Mouse (Mus musculus): ENCODE measurements at regions not wholly inside any gene's neighbourhood (a gene's known extent, or its start where the extent isn't known, plus 50 kb on each side); places are given as distances from the start of the nearest gene placed in this dataset.
"Not testable (repeated sequence)": the region's sequence is repeated elsewhere in the genome, so short reads cannot be mapped to it uniquely, and the experiment has no call there.

GRCm38 (mm10) chr3:3302657-3303056, 2447.9 kb upstream of the Gm8797 start:
- not testable (repeated sequence) for ATAC-seq (ENCODE audit: insufficient number of reproducible peaks, insufficient read depth, low FRiP score, low TSS enrichment, low read depth)

GRCm38 (mm10) chr3:3308461-3308860, 2442.1 kb upstream of the Gm8797 start:
- H3K27ac ChIP-seq, result no peak overlapping the region
- WGBS, result 58% methylated on average over 14 of the region's 14 CpGs
- no peaks in the 10 kb centered on the region for H3K4me1 ChIP-seq (replicated peaks)
- H3K9ac ChIP-seq (replicated peaks), result no peak overlapping the region
- no peak for ATAC-seq (ENCODE audit: insufficient number of reproducible peaks, insufficient read depth, low FRiP score, low TSS enrichment, low read depth)
- no peak overlapping the region for H3K4me3 ChIP-seq (replicated peaks)
- H3K27me3 ChIP-seq, result no peaks in the 10 kb centered on the region
- peaks cover 38% of the 10 kb centered on the region for H3K9me3 ChIP-seq
- no peaks in the 10 kb centered on the region for H3K36me3 ChIP-seq
- no peak overlapping the region for H3K4me2 ChIP-seq

More at GRCm38 (mm10) chr3:3302657-3303056, 2447.9 kb upstream of the Gm8797 start:
- not testable (repeated sequence) for H3K27me3 ChIP-seq; H3K4me2 ChIP-seq; H3K4me3 ChIP-seq (replicated peaks); H3K27ac ChIP-seq; H3K36me3 ChIP-seq; H3K4me1 ChIP-seq (replicated peaks); H3K9ac ChIP-seq (replicated peaks)
- WGBS, result 35% methylated on average over 6 of the region's 6 CpGs
- peaks cover 52% of the 10 kb centered on the region for H3K9me3 ChIP-seq

- peaks cover 38% of the 10 kb centered on the region for H3K9me3 ChIP-seq
- H3K4me1 ChIP-seq (replicated peaks), result no peaks in the 10 kb centered on the region
- no peaks in the 10 kb centered on the region for H3K36me3 ChIP-seq
- no peak overlapping the region for H3K27ac ChIP-seq
- H3K4me2 ChIP-seq, result no peak overlapping the region
- 68% methylated on average over 17 of the region's 18 CpGs for WGBS
- H3K9ac ChIP-seq (replicated peaks), result no peak overlapping the region
- ATAC-seq (ENCODE audit: insufficient number of reproducible peaks, insufficient read depth, low FRiP score, low TSS enrichment, low read depth), result no peak
- no peaks in the 10 kb centered on the region for H3K27me3 ChIP-seq
- H3K4me3 ChIP-seq (replicated peaks), result no peak overlapping the region
Observed at GRCm38 (mm10) chr3:3308996-3309395, 2441.6 kb upstream of the Gm8797 start.

- H3K36me3 ChIP-seq, result no peaks in the 10 kb centered on the region
- 43% methylated on average over 1 of the region's 1 CpGs for WGBS
Observed at GRCm38 (mm10) chr3:3310811-3311210, 2439.8 kb upstream of the Gm8797 start.

GRCm38 (mm10) chr3:3349634-3350033, 2401.0 kb upstream of the Gm8797 start:
- Histone ChIP-seq H3K9ac (replicated peaks) (no peak overlapping the region), H3K27ac (no peak overlapping the region), H3K4me2 (no peak overlapping the region), H3K9me3 (peaks cover 15% of the 10 kb centered on the region; the same call in 1 of the 2 replicates), H3K4me1 (replicated peaks) (no peaks in the 10 kb centered on the region), H3K36me3 (no peaks in the 10 kb centered on the region), H3K4me3 (replicated peaks) (no peak overlapping the region), H3K27me3 (no peaks in the 10 kb centered on the region)
- WGBS, result 45% methylated on average over 5 of the region's 5 CpGs
- no peak for ATAC-seq (ENCODE audit: insufficient number of reproducible peaks, insufficient read depth, low FRiP score, low TSS enrichment, low read depth)

More at GRCm38 (mm10) chr3:3310811-3311210, 2439.8 kb upstream of the Gm8797 start:
- Histone ChIP-seq H3K27me3 (no peaks in the 10 kb centered on the region), H3K27ac (no peak overlapping the region), H3K9me3 (peaks cover 36% of the 10 kb centered on the region), H3K4me2 (no peak overlapping the region), H3K9ac (replicated peaks) (no peak overlapping the region), H3K4me3 (replicated peaks) (no peak overlapping the region), H3K4me1 (replicated peaks) (no peaks in the 10 kb centered on the region)
- ATAC-seq (ENCODE audit: insufficient number of reproducible peaks, insufficient read depth, low FRiP score, low TSS enrichment, low read depth), result no peak

- ATAC-seq (ENCODE audit: insufficient number of reproducible peaks, insufficient read depth, low FRiP score, low TSS enrichment, low read depth), result not testable (repeated sequence)
Observed at GRCm38 (mm10) chr3:3370859-3371258, 2379.7 kb upstream of the Gm8797 start.

GRCm38 (mm10) chr3:3388056-3388770, 2362.4 kb upstream of the Gm8797 start:
- WGBS, result 32% methylated on average over 3 of the region's 3 CpGs
- Histone ChIP-seq H3K9me3 (no peaks in the 10 kb centered on the region), H3K4me2 (no peak overlapping the region), H3K36me3 (no peaks in the 10 kb centered on the region), H3K4me3 (replicated peaks) (no peak overlapping the region), H3K9ac (replicated peaks) (no peak overlapping the region), H3K4me1 (replicated peaks) (no peaks in the 10 kb centered on the region), H3K27me3 (no peaks in the 10 kb centered on the region), H3K27ac (no peak overlapping the region)
- 0 out of 2 replicates have a peak, but pooled peaks have one; percentile 59 for ATAC-seq (ENCODE audit: insufficient number of reproducible peaks, insufficient read depth, low FRiP score, low TSS enrichment, low read depth)

More at GRCm38 (mm10) chr3:3370859-3371258, 2379.7 kb upstream of the Gm8797 start:
- not testable (repeated sequence) for H3K36me3 ChIP-seq; H3K4me3 ChIP-seq (replicated peaks); H3K9me3 ChIP-seq; H3K4me1 ChIP-seq (replicated peaks); H3K27ac ChIP-seq; H3K27me3 ChIP-seq; H3K9ac ChIP-seq (replicated peaks); H3K4me2 ChIP-seq

Measured in limb, embryonic 12.5 days (tissue).